Mouse (Mus musculus) embryonic stem cell, embryonic (primary cell): Measurements from ENCODE around the gene 1700013G24Rik.

ENCODE experiments used
- CTCF ChIA-PET, 4 experiments: fragments of 300-600 bp in 2 of 4; fragments of 350-600 bp in 2 of 4; sonication (Branson Sonifier 250); formaldehyde crosslinking; loops; one replicate each; lab custom pipeline; 2022; ENCODE audit warnings: inconsistent platforms in 2 of 4; lab: Charles Lee
- POLR2A ChIA-PET, 4 experiments: fragments of 300-600 bp in 2 of 4; fragments of 350-600 bp in 2 of 4; sonication (Branson Sonifier 250); formaldehyde crosslinking; loops; one replicate each; lab custom pipeline; 2022; ENCODE audit warnings: antibody characterized with exemption in 4 of 4, inconsistent platforms in 1 of 4; lab: Charles Lee

1700013G24Rik gene

DNA sequence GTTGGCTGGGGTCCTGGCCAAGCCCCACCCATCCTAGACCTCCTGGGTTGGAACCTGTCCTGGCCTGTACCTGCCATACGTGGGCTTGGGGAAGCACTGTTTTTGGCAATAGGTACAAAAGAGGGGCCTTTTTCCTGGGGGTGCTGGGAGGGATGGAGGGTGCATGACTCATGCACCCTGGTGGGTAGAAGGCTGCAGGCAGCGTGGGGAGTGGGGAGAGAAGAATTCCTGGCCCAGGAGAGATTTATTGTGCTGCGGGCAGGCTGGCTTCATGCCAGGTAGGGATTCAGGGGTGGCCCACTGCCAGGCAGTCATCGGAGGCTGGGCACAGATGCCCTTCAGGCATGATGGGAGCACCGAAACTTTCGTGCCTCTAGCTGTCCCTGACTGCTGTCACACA, 4.9 kb upstream of the 1700013G24Rik start:
- POLR2A ChIA-PET = interaction anchor here in 2 of 4 experiments (1.1 to 2.7 kb wide), 5 partner anchors 9 to 40 kb away, joined by 3 to 8 read pairs (median 4); partner anchors contain the start of gene Hspg2 (in 2 of the 2)

GRCm38 (mm10) chr4:137448641-137449040, 4.4 kb upstream of the 1700013G24Rik start:
- CTCF ChIA-PET = no interaction called here
- POLR2A ChIA-PET = interaction anchor here in 2 of 4 experiments (1.1 to 2.7 kb wide), 5 partner anchors 20 to 40 kb away, joined by 3 to 8 read pairs (median 4); partner anchors contain the start of gene Hspg2 (in 2 of the 2)

More for the DNA sequence above, 4.9 kb upstream of the 1700013G24Rik start:
- CTCF ChIA-PET = no interaction called here

DNA sequence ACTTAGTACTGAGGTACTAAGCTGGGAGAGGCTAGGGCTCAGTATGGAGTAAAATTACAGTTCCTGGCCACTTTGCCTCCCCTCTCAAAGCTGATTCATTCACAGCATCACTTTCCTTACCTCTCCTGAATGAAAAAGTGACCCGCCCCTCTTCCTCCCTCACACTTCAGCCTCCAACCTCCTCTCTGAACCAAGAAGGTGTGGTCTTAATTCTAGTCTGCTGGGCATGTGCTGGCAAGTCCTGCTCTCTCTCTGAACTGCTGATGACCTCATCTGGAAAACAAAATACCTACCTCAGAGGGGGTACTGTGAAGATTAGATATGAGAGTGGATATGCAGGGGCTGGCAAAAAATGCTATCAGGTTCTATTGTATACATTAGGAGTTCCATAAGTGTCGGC, 4.0 kb upstream of the 1700013G24Rik start:
- ChIA-PET CTCF (interaction anchor here in 1 of 4 experiments (1.1 kb wide), 1 partner anchor 129 kb away, joined by 4 read pairs; no protein-coding TSS in a partner anchor), POLR2A (interaction anchor here in 3 of 4 experiments (0.7 to 2.7 kb wide), 5 partner anchors 19 to 166 kb away, joined by 3 to 8 read pairs (median 3); partner anchors contain the start of gene Hspg2 (in 2 of the 3))

DNA sequence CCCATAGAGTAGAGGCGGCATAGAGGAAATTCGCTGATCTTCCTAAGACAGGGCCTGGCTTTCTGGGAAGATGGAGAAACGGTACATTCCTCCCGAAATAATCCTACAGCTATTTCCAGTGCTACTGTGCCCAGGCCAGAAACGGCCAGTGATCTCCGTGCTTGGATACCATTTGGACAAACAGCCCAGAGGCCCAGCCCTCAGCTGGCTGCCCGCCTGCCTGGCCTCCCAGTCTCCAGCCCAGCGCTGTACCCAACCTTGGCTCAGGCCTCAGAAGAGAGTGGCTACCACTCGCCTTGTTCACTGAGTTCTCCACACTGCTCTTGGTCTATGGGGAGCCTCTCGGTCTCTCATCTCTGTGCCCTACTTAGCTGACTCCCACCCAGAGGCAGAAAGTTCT, 3.4 kb upstream of the 1700013G24Rik start:
- POLR2A ChIA-PET = interaction anchor here in 3 of 4 experiments (0.7 to 2.7 kb wide), 4 partner anchors 19 to 166 kb away, joined by 3 to 8 read pairs (median 4); partner anchors contain the start of gene Hspg2 (in 2 of the 3)
- CTCF ChIA-PET = interaction anchor here in 2 of 4 experiments (0.5 to 1.1 kb wide), 2 partner anchors 128 to 215 kb away, joined by 3 to 4 read pairs; no protein-coding TSS in a partner anchor

GRCm38 (mm10) chr4:137452190-137452589, 894 bp upstream of the 1700013G24Rik start:
- CTCF ChIA-PET = interaction anchor here in 1 of 4 experiments (1.5 kb wide), 1 partner anchor 11 kb away, joined by 6 read pairs; no protein-coding TSS in a partner anchor
- POLR2A ChIA-PET = no interaction called here

GRCm38 (mm10) chr4:137454582-137454981, 1.5 kb downstream of the 1700013G24Rik start:
- ChIA-PET CTCF (interaction anchor here in 2 of 4 experiments (1.3 to 2.1 kb wide), 2 partner anchors 11 kb away, joined by 8 to 11 read pairs; no protein-coding TSS in a partner anchor), POLR2A (interaction anchor here in 2 of 4 experiments (0.6 to 1.6 kb wide), 3 partner anchors 12 to 774 kb away, joined by 3 to 4 read pairs (median 3); no protein-coding TSS in a partner anchor)

- CTCF ChIA-PET = interaction anchor here in 3 of 4 experiments (0.6 to 1.9 kb wide), 8 partner anchors 13 to 90 kb away, joined by 3 to 10 read pairs (median 4); no protein-coding TSS in a partner anchor
- POLR2A ChIA-PET = interaction anchor here in 2 of 4 experiments (0.9 to 1.5 kb wide), 4 partner anchors 9 to 14 kb away, joined by 3 to 4 read pairs (median 3); partner anchors contain the start of gene Hspg2 (in 1 of the 2)
These were observed 3.5 kb downstream of the 1700013G24Rik start for GRCm38 (mm10) chr4:137456581-137456980.

- CTCF ChIA-PET = interaction anchor here (0.5 to 2.6 kb wide), 16 partner anchors 12 to 706 kb away, joined by 3 to 13 read pairs (median 4); no protein-coding TSS in a partner anchor
- POLR2A ChIA-PET = interaction anchor here in 2 of 4 experiments (0.5 to 3.5 kb wide), 6 partner anchors 10 to 140 kb away, joined by 3 to 17 read pairs (median 4); partner anchors contain the start of gene Hspg2 (in 1 of the 2)
These were observed 4.2 kb downstream of the 1700013G24Rik start for GRCm38 (mm10) chr4:137457292-137457691.

DNA sequence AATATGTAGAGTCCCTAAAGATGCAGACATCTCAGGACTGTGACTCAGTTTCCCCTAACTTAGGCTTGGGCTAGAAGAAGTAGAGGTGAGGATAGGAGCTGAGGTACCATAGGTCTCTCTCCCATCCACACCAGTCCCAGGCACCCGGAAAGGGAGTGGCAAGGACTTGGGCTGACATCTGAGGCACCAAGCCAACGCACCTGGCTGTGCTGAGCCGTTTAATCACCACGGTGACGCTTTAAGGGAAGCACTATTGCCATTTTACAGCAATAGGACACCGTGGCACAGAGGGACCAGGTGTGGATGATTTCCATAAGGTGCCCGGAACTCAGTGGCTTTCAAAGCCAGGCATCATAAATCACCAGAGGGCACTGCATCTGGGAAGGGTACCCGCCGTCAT, 5.2 kb downstream of the 1700013G24Rik start:
- ChIA-PET CTCF (interaction anchor here in 3 of 4 experiments (0.6 to 2.6 kb wide), 10 partner anchors 14 to 409 kb away, joined by 3 to 10 read pairs (median 5); no protein-coding TSS in a partner anchor), POLR2A (interaction anchor here in 3 of 4 experiments (0.6 to 3.5 kb wide), 7 partner anchors 10 to 101 kb away, joined by 3 to 17 read pairs (median 5); partner anchors contain the start of genes Hspg2 (in 3 of the 3) and Cdc42 (in 1 of the 3))

GRCm38 (mm10) chr4:137458861-137459260, 5.8 kb downstream of the 1700013G24Rik start:
- POLR2A ChIA-PET = interaction anchor here in 3 of 4 experiments (0.6 to 3.5 kb wide), 6 partner anchors 9 to 101 kb away, joined by 3 to 17 read pairs (median 5); partner anchors contain the start of genes Hspg2 (in 3 of the 3) and Cdc42 (in 1 of the 3)
- CTCF ChIA-PET = interaction anchor here in 3 of 4 experiments (0.5 to 2.6 kb wide), 9 partner anchors 10 to 418 kb away, joined by 3 to 8 read pairs (median 4); partner anchors contain the start of gene Hspg2 (in 1 of the 3)

- CTCF ChIA-PET = interaction anchor here in 2 of 4 experiments (0.5 to 1.8 kb wide), 2 partner anchors 17 to 792 kb away, joined by 4 to 5 read pairs; no protein-coding TSS in a partner anchor
- POLR2A ChIA-PET = interaction anchor here in 3 of 4 experiments (0.5 to 3.1 kb wide), 16 partner anchors 10 to 729 kb away, joined by 3 to 14 read pairs (median 4); no protein-coding TSS in a partner anchor
These were observed 7.6 kb downstream of the 1700013G24Rik start for GRCm38 (mm10) chr4:137460676-137461075.

- CTCF ChIA-PET = interaction anchor here (0.5 to 1.8 kb wide), 4 partner anchors 17 to 792 kb away, joined by 3 to 6 read pairs (median 4); no protein-coding TSS in a partner anchor
- POLR2A ChIA-PET = interaction anchor here (0.5 to 3.1 kb wide), 21 partner anchors 9 to 1179 kb away, joined by 3 to 14 read pairs (median 4); partner anchors contain the start of gene Usp48 (in 1 of the 4)
These were observed 8.1 kb downstream of the 1700013G24Rik start for GRCm38 (mm10) chr4:137461217-137461616.

- ChIA-PET CTCF (interaction anchor here in 3 of 4 experiments (0.6 to 1.8 kb wide), 5 partner anchors 18 to 56 kb away, joined by 3 to 6 read pairs (median 3); no protein-coding TSS in a partner anchor), POLR2A (interaction anchor here (0.5 to 3.1 kb wide), 25 partner anchors 8 to 1180 kb away, joined by 3 to 14 read pairs (median 3); partner anchors contain the start of gene Usp48 (in 1 of the 4))
These were observed 9.1 kb downstream of the 1700013G24Rik start for GRCm38 (mm10) chr4:137461981-137462690.

DNA sequence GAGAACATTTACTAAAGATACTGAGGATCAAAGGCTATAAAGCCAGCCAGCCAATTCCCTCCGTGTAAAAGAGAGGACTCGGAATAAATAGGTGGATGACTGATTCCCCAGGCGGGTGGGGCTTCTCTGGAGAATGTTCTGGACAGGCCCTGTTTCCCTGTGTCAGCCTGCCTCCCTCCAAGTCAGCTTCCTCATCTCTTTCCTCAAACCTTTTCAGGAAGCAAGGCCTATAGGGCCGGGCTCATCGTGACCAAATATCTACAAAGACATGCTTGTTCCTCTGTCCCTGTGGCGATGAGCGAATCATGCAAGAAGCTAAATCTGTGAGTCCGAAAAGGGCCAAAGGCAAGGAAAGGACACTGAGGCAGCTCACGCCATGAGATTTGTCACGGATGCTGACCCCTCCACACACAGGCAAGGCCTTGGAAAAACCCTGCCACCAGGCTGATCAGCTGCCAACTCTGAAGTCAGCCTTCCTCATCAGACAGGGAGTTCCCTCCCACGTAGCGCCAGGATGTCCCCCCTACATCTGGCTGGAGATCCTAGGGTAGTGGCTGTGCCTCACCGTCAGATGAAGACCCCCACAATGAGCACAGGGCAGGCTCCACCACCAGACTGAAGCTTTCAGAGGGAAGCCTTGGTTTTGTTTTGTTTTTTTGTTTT, 12.2 kb downstream of the 1700013G24Rik start:
- CTCF ChIA-PET = interaction anchor here in 2 of 4 experiments (0.6 to 1.3 kb wide), 3 partner anchors 22 to 211 kb away, joined by 3 to 4 read pairs (median 3); no protein-coding TSS in a partner anchor
- POLR2A ChIA-PET = interaction anchor here in 3 of 4 experiments (0.6 to 1.9 kb wide), 9 partner anchors 11 to 418 kb away, joined by 3 to 7 read pairs (median 4); no protein-coding TSS in a partner anchor

- ChIA-PET CTCF (no interaction called here), POLR2A (interaction anchor here in 3 of 4 experiments (0.6 to 4.7 kb wide), 6 partner anchors 13 to 396 kb away, joined by 3 to 24 read pairs (median 4); partner anchors contain the start of gene Usp48 (in 1 of the 3))
These were observed 13.9 kb downstream of the 1700013G24Rik start for GRCm38 (mm10) chr4:137466991-137467390.

DNA sequence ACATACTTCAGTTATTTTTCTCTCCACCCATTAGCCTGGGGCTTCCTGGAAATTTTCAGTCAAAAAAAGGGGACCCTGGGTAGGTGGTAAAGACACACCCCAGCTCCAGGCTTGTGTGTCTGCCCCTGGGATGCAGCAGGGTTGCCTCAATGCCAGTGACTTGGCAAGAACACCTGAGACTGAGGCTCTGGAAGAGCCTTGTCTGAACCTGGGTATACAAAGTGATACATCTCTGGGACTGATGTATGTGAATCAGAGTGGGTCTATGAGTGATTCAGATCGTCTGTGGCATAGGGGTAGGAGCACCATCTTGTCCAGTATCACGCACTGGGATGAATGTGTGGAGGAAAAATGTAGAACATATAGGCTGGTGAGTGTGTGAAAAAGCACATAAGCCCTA, 14.4 kb downstream of the 1700013G24Rik start:
- CTCF ChIA-PET = interaction anchor here in 2 of 4 experiments (1.4 to 2.0 kb wide), 4 partner anchors 24 to 255 kb away, joined by 3 to 7 read pairs (median 5); no protein-coding TSS in a partner anchor

More for the DNA sequence above, 14.4 kb downstream of the 1700013G24Rik start:
- POLR2A ChIA-PET = interaction anchor here in 3 of 4 experiments (0.6 to 4.7 kb wide), 36 partner anchors 8 to 1050 kb away, joined by 3 to 30 read pairs (median 4); partner anchors contain the start of genes Usp48 (in 2 of the 3) and Zbtb40 (in 1 of the 3)
